Mouse (Mus musculus): ENCODE data around the gene Mob3b. TPM values are rescaled to one million over a fixed set of nuclear protein-coding genes. Genes with fewer than 3 reads are reported as not detected.
"Not testable (repeated sequence)": the region's sequence is repeated elsewhere in the genome, so short reads cannot be mapped to it uniquely, and the experiment has no call there.

The Mob3b gene
- polyA plus RNA-seq, 1 experiment = 2.3 TPM

GRCm38 (mm10) chr4:34960781-34961560 lies 196.3 kb downstream of the Mob3b start:
- Histone ChIP-seq H3K27me3 (ENCODE audit: control insufficient read depth, insufficient read depth, low read length) (no peaks in the 10 kb centered on the region), H3K36me3 (ENCODE audit: control insufficient read depth, insufficient read depth, low read length) (no peaks in the 10 kb centered on the region), H3K4me1 (ENCODE audit: control insufficient read depth, insufficient read depth, insufficient read length) (no peaks in the 10 kb centered on the region), H3K27ac (ENCODE audit: insufficient read depth, low read length) (no peak overlapping the region), H3K4me3 (ENCODE audit: extremely low read depth, insufficient read depth, insufficient read length) (no peak overlapping the region)
- DNase-seq (ENCODE audit: low read depth in 1 of 2, low spot score in 2 of 2) = no peak
- no peak for TF ChIP-seq CTCF (IDR thresholded peaks at IDR 0.05; ENCODE audit: extremely low read depth, insufficient read depth, insufficient read length, insufficient replicate concordance)
- no peak for TF ChIP-seq POLR2A (IDR thresholded peaks at IDR 0.05; ENCODE audit: low read depth, low read length)
- 78% methylated on average over 15 of the region's 15 CpGs for WGBS

- DNase-seq (ENCODE audit: low read depth in 1 of 2, low spot score in 2 of 2) = no peak
- WGBS = 73% methylated on average over 6 of the region's 6 CpGs
- Histone ChIP-seq H3K27me3 (ENCODE audit: control insufficient read depth, insufficient read depth, low read length) (no peaks in the 10 kb centered on the region), H3K27ac (ENCODE audit: insufficient read depth, low read length) (no peak overlapping the region), H3K36me3 (ENCODE audit: control insufficient read depth, insufficient read depth, low read length) (no peaks in the 10 kb centered on the region), H3K4me3 (ENCODE audit: extremely low read depth, insufficient read depth, insufficient read length) (no peak overlapping the region), H3K4me1 (ENCODE audit: control insufficient read depth, insufficient read depth, insufficient read length) (no peaks in the 10 kb centered on the region)
- TF ChIP-seq CTCF (IDR thresholded peaks at IDR 0.05; ENCODE audit: extremely low read depth, insufficient read depth, insufficient read length, insufficient replicate concordance) (no peak), POLR2A (IDR thresholded peaks at IDR 0.05; ENCODE audit: low read depth, low read length) (no peak)
Measured at GRCm38 (mm10) chr4:34959477-34959876, 197.8 kb downstream of the Mob3b start.

GRCm38 (mm10) chr4:34958155-34959028 lies 198.9 kb downstream of the Mob3b start:
- Histone ChIP-seq H3K4me3 (ENCODE audit: extremely low read depth, insufficient read depth, insufficient read length) (no peak overlapping the region), H3K36me3 (ENCODE audit: control insufficient read depth, insufficient read depth, low read length) (no peaks in the 10 kb centered on the region), H3K4me1 (ENCODE audit: control insufficient read depth, insufficient read depth, insufficient read length) (no peaks in the 10 kb centered on the region), H3K27ac (ENCODE audit: insufficient read depth, low read length) (no peak overlapping the region), H3K27me3 (ENCODE audit: control insufficient read depth, insufficient read depth, low read length) (no peaks in the 10 kb centered on the region)
- peak; percentile 25 to 44 for DNase-seq (ENCODE audit: low read depth in 1 of 2, low spot score in 2 of 2)
- TF ChIP-seq CTCF (IDR thresholded peaks at IDR 0.05; ENCODE audit: extremely low read depth, insufficient read depth, insufficient read length, insufficient replicate concordance) (peak; percentile 40; the same call in 1 of the 2 replicates), POLR2A (IDR thresholded peaks at IDR 0.05; ENCODE audit: low read depth, low read length) (no peak)
- WGBS = 58% methylated on average over 12 of the region's 12 CpGs

GRCm38 (mm10) chr4:34953716-34954115 lies 203.6 kb downstream of the Mob3b start:
- WGBS = 90% methylated on average over 10 of the region's 10 CpGs
- TF ChIP-seq POLR2A (IDR thresholded peaks at IDR 0.05; ENCODE audit: low read depth, low read length) (no peak), CTCF (IDR thresholded peaks at IDR 0.05; ENCODE audit: extremely low read depth, insufficient read depth, insufficient read length, insufficient replicate concordance) (no peak)

GRCm38 (mm10) chr4:34947181-34947580 lies 210.1 kb downstream of the Mob3b start:
- Histone ChIP-seq H3K36me3 (ENCODE audit: control insufficient read depth, insufficient read depth, low read length) (no peaks in the 10 kb centered on the region), H3K27me3 (ENCODE audit: control insufficient read depth, insufficient read depth, low read length) (no peaks in the 10 kb centered on the region), H3K4me3 (ENCODE audit: extremely low read depth, insufficient read depth, insufficient read length) (no peak overlapping the region), H3K4me1 (ENCODE audit: control insufficient read depth, insufficient read depth, insufficient read length) (no peaks in the 10 kb centered on the region), H3K27ac (ENCODE audit: insufficient read depth, low read length) (no peak overlapping the region)
- no peak for DNase-seq (ENCODE audit: low read depth in 1 of 2, low spot score in 2 of 2)
- TF ChIP-seq CTCF (IDR thresholded peaks at IDR 0.05; ENCODE audit: extremely low read depth, insufficient read depth, insufficient read length, insufficient replicate concordance) (no peak), POLR2A (IDR thresholded peaks at IDR 0.05; ENCODE audit: low read depth, low read length) (no peak)

More at GRCm38 (mm10) chr4:34953716-34954115, 203.6 kb downstream of the Mob3b start:
- Histone ChIP-seq H3K4me3 (ENCODE audit: extremely low read depth, insufficient read depth, insufficient read length) (no peak overlapping the region), H3K27me3 (ENCODE audit: control insufficient read depth, insufficient read depth, low read length) (no peaks in the 10 kb centered on the region), H3K4me1 (ENCODE audit: control insufficient read depth, insufficient read depth, insufficient read length) (no peaks in the 10 kb centered on the region), H3K27ac (ENCODE audit: insufficient read depth, low read length) (no peak overlapping the region), H3K36me3 (ENCODE audit: control insufficient read depth, insufficient read depth, low read length) (no peaks in the 10 kb centered on the region)
- no peak for DNase-seq (ENCODE audit: low read depth in 1 of 2, low spot score in 2 of 2)

- WGBS = 96% methylated on average over 25 of the region's 25 CpGs
- no peaks in the 10 kb centered on the region for H3K36me3 ChIP-seq (ENCODE audit: control insufficient read depth, insufficient read depth, low read length)
- H3K4me3 ChIP-seq (ENCODE audit: extremely low read depth, insufficient read depth, insufficient read length) = no peak overlapping the region
- no peak for DNase-seq (ENCODE audit: low read depth in 1 of 2, low spot score in 2 of 2)
- TF ChIP-seq CTCF (IDR thresholded peaks at IDR 0.05; ENCODE audit: extremely low read depth, insufficient read depth, insufficient read length, insufficient replicate concordance) (no peak), POLR2A (IDR thresholded peaks at IDR 0.05; ENCODE audit: low read depth, low read length) (no peak)
- H3K27ac ChIP-seq (ENCODE audit: insufficient read depth, low read length) = no peak overlapping the region
- H3K27me3 ChIP-seq (ENCODE audit: control insufficient read depth, insufficient read depth, low read length) = no peaks in the 10 kb centered on the region
- no peaks in the 10 kb centered on the region for H3K4me1 ChIP-seq (ENCODE audit: control insufficient read depth, insufficient read depth, insufficient read length)
Measured at GRCm38 (mm10) chr4:34941046-34941445, 216.2 kb downstream of the Mob3b start.

- H3K4me3 ChIP-seq (ENCODE audit: extremely low read depth, insufficient read depth, insufficient read length); DNase-seq (ENCODE audit: low read depth in 1 of 2, low spot score in 2 of 2); H3K4me1 ChIP-seq (ENCODE audit: control insufficient read depth, insufficient read depth, insufficient read length); H3K27ac ChIP-seq (ENCODE audit: insufficient read depth, low read length); H3K36me3 ChIP-seq (ENCODE audit: control insufficient read depth, insufficient read depth, low read length); H3K27me3 ChIP-seq (ENCODE audit: control insufficient read depth, insufficient read depth, low read length): not testable (repeated sequence)
- WGBS = 87% methylated on average over 7 of the region's 7 CpGs
Measured at GRCm38 (mm10) chr4:34928386-34928785, 228.9 kb downstream of the Mob3b start.

Measured in spleen, adult 2 months (tissue).